In the genomic region with DNA sequence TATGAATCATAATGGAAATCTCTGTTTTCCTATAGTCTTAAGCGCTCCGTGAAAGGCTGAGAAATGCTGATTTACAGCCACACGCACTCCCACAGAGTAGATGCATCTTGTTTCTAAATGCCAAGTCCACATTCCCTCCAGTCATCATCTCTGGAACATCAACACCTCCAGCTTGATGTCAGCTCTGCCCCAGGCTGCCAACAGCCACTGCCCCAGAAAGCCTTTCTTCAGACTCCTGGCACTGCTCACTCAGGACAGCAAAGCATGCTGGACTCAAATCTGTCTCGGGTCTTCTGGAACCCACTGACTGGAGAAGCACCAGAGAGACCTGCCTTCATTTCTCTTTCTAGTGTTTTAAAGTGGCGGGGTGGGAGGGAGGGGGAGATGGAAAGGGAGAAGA, we compare ENCODE assay signal across 16 mouse cellular contexts. TPM values are rescaled to one million over a fixed set of nuclear protein-coding genes. Genes with fewer than 3 reads are reported as not detected.
DNase-seq lines count a peak whose midpoint lies in the region; ATAC-seq and TF ChIP-seq lines count a peak whose summit lies in the region.
"Had no signal": no experiment of that assay in that cellular context is flagged by ENCODE, and none has a peak within 500 bp of the region (broad histone marks: within the 10 kb centered on the region; RNA-seq: fewer than 3 reads in every experiment).

No protein-coding gene starts in this region.

- TF ChIP-seq POLR2A in MEL (IDR thresholded peaks at IDR 0.05; ENCODE audit: control insufficient read depth in 1 of 2, insufficient read depth in 1 of 2, low read depth in 1 of 2, low read length in 2 of 2, poor library complexity in 1 of 2), result no peak

- intact Hi-C loops in heart, postnatal 36 days (cut with DNase I), result loop anchor here (2.0 to 5.0 kb wide), 2 partner anchors 166 to 290 kb away; no protein-coding TSS in a partner anchor

- peak overlapping the region; percentile 63 for H3K9ac ChIP-seq in MEL (ENCODE audit: control insufficient read depth, low read depth, low read length, poor library complexity, severe bottlenecking)
- no peak overlapping the region for H3K9ac ChIP-seq in forebrain, embryonic 11.5 days (ENCODE audit: low read length)
- H3K9ac ChIP-seq: embryonic facial prominence, embryonic 12.5 days; hindbrain, embryonic 15.5 days had no signal

- H3K4me2 ChIP-seq in forebrain, embryonic 11.5 days (ENCODE audit: low read depth, low read length, severe bottlenecking), result no peak overlapping the region
- H3K4me2 ChIP-seq: embryonic facial prominence, embryonic 12.5 days; hindbrain, embryonic 15.5 days had no signal

- no peak for ATAC-seq in forebrain, embryonic 11.5 days (replicated peaks; ENCODE audit: low FRiP score)

- peaks cover 42 to 63% of the 10 kb centered on the region in 2 experiments for H3K4me1 ChIP-seq in MEL (ENCODE audit: control insufficient read depth in 1 of 2, insufficient read depth in 2 of 2, low read length in 2 of 2)
- H3K4me1 ChIP-seq in forebrain, embryonic 11.5 days (replicated peaks; ENCODE audit: control insufficient read depth, insufficient read depth, low read length), result no peaks in the 10 kb centered on the region; the same call in 1 of the 2 replicates
- H3K4me1 ChIP-seq: embryonic facial prominence, embryonic 12.5 days; hindbrain, embryonic 15.5 days had no signal

- peak overlapping the region; percentile 97 for H3K27ac ChIP-seq in MEL (ENCODE audit: control insufficient read depth, low read depth, low read length)
- H3K27ac ChIP-seq in forebrain, embryonic 11.5 days (ENCODE audit: low read depth, low read length), result no peak overlapping the region
- H3K27ac ChIP-seq: embryonic facial prominence, embryonic 12.5 days; hindbrain, embryonic 15.5 days had no signal

- no peaks in the 10 kb centered on the region for H3K79me2 ChIP-seq in MEL (ENCODE audit: control insufficient read depth, insufficient read depth, low read length, poor library complexity)

- no peaks in the 10 kb centered on the region for H3K27me3 ChIP-seq in MEL (ENCODE audit: control insufficient read depth in 1 of 2, insufficient read depth in 2 of 2, low read length in 2 of 2)
- H3K27me3 ChIP-seq in forebrain, embryonic 11.5 days (ENCODE audit: control insufficient read depth, insufficient read depth, low read length), result no peaks in the 10 kb centered on the region
- H3K27me3 ChIP-seq: embryonic facial prominence, embryonic 12.5 days; hindbrain, embryonic 15.5 days had no signal

- H3K36me3 ChIP-seq in MEL (ENCODE audit: control insufficient read depth in 1 of 2, insufficient read depth in 2 of 2, low read length in 2 of 2), result peaks cover 0 to 62% of the 10 kb centered on the region in 2 experiments; a peak in 3 of 4 replicates
- H3K36me3 ChIP-seq in forebrain, embryonic 11.5 days (ENCODE audit: control insufficient read depth, insufficient read depth, low read length), result no peaks in the 10 kb centered on the region
- H3K36me3 ChIP-seq: forebrain, embryonic 10.5 days had no signal

- peak overlapping the region in 1 of 2 experiments; percentile 7; a peak in 1 of 4 replicates for H3K4me3 ChIP-seq in MEL (ENCODE audit: control insufficient read depth in 1 of 2, insufficient read depth in 1 of 2, low read depth in 2 of 2, low read length in 2 of 2)
- no peak overlapping the region for H3K4me3 ChIP-seq in forebrain, embryonic 11.5 days (ENCODE audit: low read depth, low read length)
- H3K4me3 ChIP-seq: embryonic facial prominence, embryonic 12.5 days; forebrain, embryonic 10.5 days; hindbrain, embryonic 15.5 days had no signal

- TF ChIP-seq CTCF in MEL (IDR thresholded peaks at IDR 0.05 in 2 of 3, conservative IDR thresholded peaks at IDR 0.05 in 1 of 3; ENCODE audit: control insufficient read depth in 1 of 3, insufficient read depth in 1 of 3, low read depth in 2 of 3, low read length in 3 of 3, poor library complexity in 1 of 3, severe bottlenecking in 1 of 3), result no peak

- 88% methylated on average over 5 of the region's 5 CpGs for WGBS in forebrain, embryonic 11.5 days

- no peak for TF ChIP-seq RAD21 in MEL (IDR thresholded peaks at IDR 0.05; ENCODE audit: low read depth, low read length)

- DNase-seq in heart, adult 18-20 months, result peak; percentile 55 to 68
- no peak for DNase-seq in heart, postnatal 36 days
- DNase-seq in MEL (ENCODE audit: low read depth, low spot score), result peak; percentile 45
- peak; percentile 48 for DNase-seq in brain, adult 2 months (ENCODE audit: low read depth, low spot score)
- peak; percentile 52 for DNase-seq in heart, postnatal 4 days
- DNase-seq in ovary, postnatal 36 days (ENCODE audit: low spot score), result no peak
- no peak for DNase-seq in forebrain, embryonic 11.5 days (ENCODE audit: low spot score)
- DNase-seq: cerebellum, adult 11 months; cerebellum, postnatal 36 days; kidney, adult 11 months; kidney, postnatal 25 days; lung, adult 18-20 months; right cerebral cortex, adult 18-20 months had no signal

- no peaks in the 10 kb centered on the region for H3K9me3 ChIP-seq in MEL (replicated peaks; ENCODE audit: insufficient read depth, low read length)
- no peaks in the 10 kb centered on the region for H3K9me3 ChIP-seq in forebrain, embryonic 11.5 days (ENCODE audit: control insufficient read depth, low read length)
- H3K9me3 ChIP-seq: embryonic facial prominence, embryonic 12.5 days; forebrain, embryonic 10.5 days; hindbrain, embryonic 15.5 days had no signal

- no peak for TF ChIP-seq EP300 in MEL (IDR thresholded peaks at IDR 0.05; ENCODE audit: low read depth in 1 of 2, low read length in 2 of 2)

TF ChIP-seq in MEL, 35 proteins besides CTCF, POLR2A, EP300 and RAD21:
- TF ChIP-seq CHD1 (IDR thresholded peaks at IDR 0.05; ENCODE audit: low read depth, low read length), result 0 out of 2 replicates have a peak, but pooled peaks have one; percentile 14
- TF ChIP-seq RCOR1 (IDR thresholded peaks at IDR 0.05; ENCODE audit: low read depth, low read length), result no peak

RNA-seq across cellular contexts. Expression of a gene that starts 33.3 kb away (rescaled TPM):
- 10 to 100 TPM; 17.2 to 23.0 TPM for total RNA-seq in heart, adult 18-20 months (2021)
- total RNA-seq in heart, postnatal 36 days (2021), result 10 to 100 TPM; 19.8 to 24.1 TPM
- total RNA-seq in MEL (2012; rRNA removed), result 54.2 and 59.0 TPM in 2 replicates
- 10 to 100 TPM in 1 of 2 experiments, not detected in 1; 86.8 TPM for polyA plus RNA-seq in MEL (2012; ENCODE audit: insufficient read depth in 1 of 2, insufficient read length in 2 of 2, low read depth in 1 of 2, low replicate concordance in 2 of 2, missing spikeins in 1 of 2)
- 10 to 100 TPM; 15.7 to 17.4 TPM for total RNA-seq in heart, postnatal 4 days (2021)
- polyA plus RNA-seq in forebrain, embryonic 11.5 days (2014; fragmentation: Nextera tagmentation; extraction: Ambion mirVana), result 1.3 and 1.5 TPM in 2 replicates

RNA-seq across cellular contexts. Expression of a gene that starts 41.9 kb away (rescaled TPM):
- total RNA-seq in heart, adult 18-20 months (2021), result 10 to 100 TPM; 55.0 to 60.1 TPM
- total RNA-seq in heart, postnatal 36 days (2021), result 10 to 100 TPM; 62.7 to 62.8 TPM
- total RNA-seq in MEL (2012; rRNA removed), result 28.7 and 29.3 TPM in 2 replicates
- polyA plus RNA-seq in MEL (2012; ENCODE audit: insufficient read depth in 1 of 2, insufficient read length in 2 of 2, low read depth in 1 of 2, low replicate concordance in 2 of 2, missing spikeins in 1 of 2), result 10 to 100 TPM; 32.3 to 37.0 TPM
- total RNA-seq in heart, postnatal 4 days (2021), result 10 to 100 TPM; 45.4 to 52.4 TPM
- 18.7 and 19.1 TPM in 2 replicates for polyA plus RNA-seq in forebrain, embryonic 11.5 days (2014; fragmentation: Nextera tagmentation; extraction: Ambion mirVana)

RNA-seq across cellular contexts. Expression of a gene that starts 46.9 kb away (rescaled TPM):
- 10 to 100 TPM; 71.8 to 83.2 TPM for total RNA-seq in heart, adult 18-20 months (2021)
- total RNA-seq in heart, postnatal 36 days (2021), result 10 to 100 TPM; 93.5 to 93.9 TPM
- total RNA-seq in MEL (2012; rRNA removed), result 25.7 and 31.1 TPM in 2 replicates
- polyA plus RNA-seq in MEL (2012; ENCODE audit: insufficient read depth in 1 of 2, insufficient read length in 2 of 2, low read depth in 1 of 2, low replicate concordance in 2 of 2, missing spikeins in 1 of 2), result 100 to 1,000 TPM in 1 of 2 experiments, 10 to 100 TPM in 1; 64.7 to 249 TPM
- 100 to 1,000 TPM; 111 to 115 TPM for total RNA-seq in heart, postnatal 4 days (2021)
- polyA plus RNA-seq in forebrain, embryonic 11.5 days (2014; fragmentation: Nextera tagmentation; extraction: Ambion mirVana), result 26.2 and 27.8 TPM in 2 replicates

Comparison
In these comparisons a context has a peak if more than half of its experiments do, and no peak if none do; other contexts are left out.
1. DNase-seq: peak in heart, adult 18-20 months (2 of 2), MEL (single experiment), brain, adult 2 months (single experiment) and heart, postnatal 4 days (single experiment); none in heart, postnatal 36 days (0 of 2), ovary, postnatal 36 days (single experiment) and forebrain, embryonic 11.5 days (single experiment).